Mouse (Mus musculus) forebrain, embryonic 12.5 days (tissue): ENCODE data around the gene Kcnk16. TPM values are rescaled to one million over a fixed set of nuclear protein-coding genes. Genes with fewer than 3 reads are reported as not detected.

Experiments
- ATAC-seq: fragments of 200-750 bp; cut with Nextera tagmentation; 2 replicates; pipeline ENCODE4 v1.8.0; 2017; ENCODE audit warnings: moderate TSS enrichment; ENCODE audit not compliant: low FRiP score
- H3K27ac ChIP-seq: fragments of 300-500 bp; sonication (generic); 2 replicates; pipeline ENCODE4 v1.5.1; 2016; ENCODE audit warnings: mild to moderate bottlenecking
- H3K27me3 ChIP-seq: fragments of 300-500 bp; sonication (generic); 2 replicates; pipeline ENCODE4 v1.6.1; 2016; ENCODE audit warnings: mild to moderate bottlenecking
- H3K36me3 ChIP-seq: fragments of 300-500 bp; sonication (generic); replicated peaks from 2 replicates; pipeline ENCODE4 v1.6.1; 2016; ENCODE audit warnings: mild to moderate bottlenecking
- H3K4me1 ChIP-seq: fragments of 300-500 bp; sonication (generic); 2 replicates; pipeline ENCODE4 v1.6.1; 2016
- H3K4me2 ChIP-seq: fragments of 300-500 bp; sonication (generic); 2 replicates; pipeline ENCODE4 v1.6.1; 2016; ENCODE audit warnings: mild to moderate bottlenecking, moderate library complexity
- H3K4me3 ChIP-seq: fragments of 300-500 bp; sonication (generic); replicated peaks from 2 replicates; pipeline ENCODE4 v1.5.1; 2016; ENCODE audit warnings: mild to moderate bottlenecking
- H3K9ac ChIP-seq: fragments of 300-500 bp; sonication (generic); 2 replicates; pipeline ENCODE4 v1.6.1; 2016; ENCODE audit warnings: mild to moderate bottlenecking
- H3K9me3 ChIP-seq: fragments of 300-500 bp; sonication (generic); 2 replicates; pipeline ENCODE4 v1.6.1; 2016
- WGBS: fragments of 180-500 bp; shearing (Covaris S2); methylation state at CpG from one replicate; pipeline ENCODE4 v1.1.7; 2016; 5-methylcytosine and 5-hydroxymethylcytosine counted together
- polyA plus RNA-seq: library from polyadenylated mRNA; unstranded; fragments of >200 nt; fragmentation: Nextera tagmentation; extraction: Ambion mirVana; gene quantifications from 2 replicates; pipeline ENCODE4 v1.2.1, GENCODE M21; 2016

Gene Kcnk16
- polyA plus RNA-seq, 1 experiment from 2014 or later: not detected

DNA sequence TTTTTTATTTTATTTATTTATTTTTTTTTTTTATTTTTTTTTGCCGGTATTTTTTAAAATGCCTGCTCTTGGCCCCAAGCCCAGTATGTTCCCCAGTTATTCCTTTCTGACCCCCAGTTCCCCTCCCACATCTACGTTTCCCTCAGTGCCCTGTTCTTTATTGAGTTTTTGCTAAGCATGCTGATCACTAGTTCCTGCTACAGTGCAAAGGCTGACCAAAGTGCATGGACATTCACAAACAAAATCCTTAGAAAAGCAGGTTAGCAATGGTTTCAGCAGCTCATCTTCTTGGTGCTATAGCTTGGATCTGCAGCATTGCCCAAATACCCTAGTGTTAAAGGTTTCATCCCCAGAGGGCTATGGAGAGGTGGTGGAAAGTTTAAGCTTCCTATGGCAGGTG lies 42.0 kb downstream of the Kcnk16 start:
- no peaks in the 10 kb centered on the region; the same call in 1 of the 2 replicates for H3K27me3 ChIP-seq
- no peak overlapping the region for H3K4me3 ChIP-seq
- no peak for ATAC-seq
- no peaks in the 10 kb centered on the region for H3K9me3 ChIP-seq
- no peak overlapping the region for H3K4me2 ChIP-seq
- no peak overlapping the region for H3K9ac ChIP-seq
- H3K4me1 ChIP-seq: peaks cover 33% of the 10 kb centered on the region
- no peaks in the 10 kb centered on the region for H3K36me3 ChIP-seq
- 45% methylated on average over 2 of the region's 2 CpGs for WGBS
- H3K27ac ChIP-seq: no peak overlapping the region

DNA sequence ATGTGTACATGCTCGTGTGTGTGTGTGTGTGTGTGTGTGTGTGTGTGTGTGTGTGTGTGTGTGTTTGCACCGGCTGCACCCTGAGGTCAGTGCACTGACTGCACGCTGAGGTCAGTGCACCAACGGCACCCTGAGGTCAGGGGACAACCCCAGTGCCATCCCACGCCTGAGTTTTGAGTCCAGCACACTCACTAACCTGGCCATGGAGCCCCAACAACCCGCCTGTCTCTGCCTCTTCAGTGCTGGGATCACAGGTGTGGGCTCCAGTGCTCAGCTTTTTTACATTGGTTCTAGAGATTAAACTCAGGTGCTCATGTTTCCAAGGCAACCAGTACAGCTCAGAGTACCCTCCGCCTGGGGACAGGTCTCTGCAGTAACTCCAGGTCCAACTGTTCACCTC lies 42.5 kb downstream of the Kcnk16 start:
- H3K36me3 ChIP-seq: no peaks in the 10 kb centered on the region
- H3K27ac ChIP-seq: peak overlapping the region; percentile 59; the same call in 1 of the 2 replicates

DNA sequence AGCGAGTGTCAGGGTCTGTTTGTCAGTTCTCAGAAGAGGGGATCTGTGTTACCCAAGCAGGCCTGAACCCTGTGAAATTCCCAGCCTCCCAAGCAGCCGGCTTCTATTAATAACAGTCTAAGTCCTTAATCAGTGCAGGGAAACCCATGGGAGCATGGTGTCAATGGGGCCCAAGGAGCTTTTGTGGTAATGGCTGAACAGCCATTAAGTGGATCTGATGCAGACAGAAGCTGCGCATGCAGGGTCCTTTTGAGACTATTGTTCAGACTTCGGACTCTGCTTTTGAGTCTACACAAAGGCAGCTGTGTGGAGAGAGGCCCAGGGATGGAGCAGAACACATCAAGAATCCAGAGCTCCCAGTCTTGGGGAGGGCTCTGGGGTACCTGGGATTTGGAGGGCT lies 43.5 kb downstream of the Kcnk16 start:
- Histone ChIP-seq H3K9ac (no peak overlapping the region), H3K4me3 (no peak overlapping the region), H3K9me3 (no peaks in the 10 kb centered on the region), H3K4me1 (peaks cover 41% of the 10 kb centered on the region), H3K27me3 (no peaks in the 10 kb centered on the region; the same call in 1 of the 2 replicates), H3K27ac (peak overlapping the region; percentile 91), H3K4me2 (peak overlapping the region; percentile 28), H3K36me3 (no peaks in the 10 kb centered on the region)
- ATAC-seq: peak; percentile 87
- whole genome bisulfite sequencing: 5% methylated on average over 4 of the region's 4 CpGs

More for the DNA sequence above, 42.5 kb downstream of the Kcnk16 start:
- no peak overlapping the region for H3K9ac ChIP-seq
- no peaks in the 10 kb centered on the region; the same call in 1 of the 2 replicates for H3K27me3 ChIP-seq
- peaks cover 33% of the 10 kb centered on the region for H3K4me1 ChIP-seq
- ATAC-seq: no peak
- H3K4me3 ChIP-seq: no peak overlapping the region
- no peak overlapping the region for H3K4me2 ChIP-seq
- H3K9me3 ChIP-seq: no peaks in the 10 kb centered on the region
- 28% methylated on average over 7 of the region's 7 CpGs for whole genome bisulfite sequencing

DNA sequence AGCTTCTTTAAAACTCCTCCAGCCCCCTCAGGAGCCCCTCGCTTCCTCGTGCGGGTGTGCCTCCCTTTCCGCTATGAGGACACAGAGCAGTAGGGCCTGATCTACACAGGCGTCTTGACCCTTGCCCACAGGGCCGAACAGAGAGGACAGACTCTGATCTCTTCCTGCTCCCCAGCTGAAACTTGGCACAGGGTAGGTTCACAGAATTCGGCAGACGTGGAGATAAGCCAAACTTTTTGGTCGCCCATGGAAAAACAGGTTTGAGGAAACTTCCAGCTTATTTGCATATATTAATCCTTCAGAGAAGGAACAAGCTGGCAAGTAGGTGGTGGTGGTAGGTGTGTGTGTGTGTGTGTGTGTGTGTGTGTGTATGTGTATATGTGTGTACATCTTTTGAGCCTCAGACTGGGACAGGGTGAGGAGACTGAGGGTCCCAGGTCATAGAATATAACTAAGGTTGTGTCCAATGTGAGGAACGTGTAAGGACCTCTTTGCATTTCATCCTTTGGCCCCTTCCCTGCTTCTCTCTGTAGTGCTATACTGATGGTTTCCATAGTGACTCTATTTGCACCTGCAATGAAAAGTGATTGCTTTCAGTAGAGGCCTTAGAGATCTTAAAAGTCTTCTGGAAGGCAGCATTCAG lies 44.3 kb downstream of the Kcnk16 start:
- Histone ChIP-seq H3K27me3 (no peaks in the 10 kb centered on the region; the same call in 1 of the 2 replicates), H3K36me3 (no peaks in the 10 kb centered on the region), H3K9me3 (no peaks in the 10 kb centered on the region), H3K4me2 (peak overlapping the region; percentile 28; the same call in 1 of the 2 replicates), H3K27ac (peak overlapping the region; percentile 91), H3K9ac (no peak overlapping the region), H3K4me1 (peaks cover 42% of the 10 kb centered on the region), H3K4me3 (no peak overlapping the region)
- ATAC-seq: no peak
- WGBS: 44% methylated on average over 10 of the region's 10 CpGs

DNA sequence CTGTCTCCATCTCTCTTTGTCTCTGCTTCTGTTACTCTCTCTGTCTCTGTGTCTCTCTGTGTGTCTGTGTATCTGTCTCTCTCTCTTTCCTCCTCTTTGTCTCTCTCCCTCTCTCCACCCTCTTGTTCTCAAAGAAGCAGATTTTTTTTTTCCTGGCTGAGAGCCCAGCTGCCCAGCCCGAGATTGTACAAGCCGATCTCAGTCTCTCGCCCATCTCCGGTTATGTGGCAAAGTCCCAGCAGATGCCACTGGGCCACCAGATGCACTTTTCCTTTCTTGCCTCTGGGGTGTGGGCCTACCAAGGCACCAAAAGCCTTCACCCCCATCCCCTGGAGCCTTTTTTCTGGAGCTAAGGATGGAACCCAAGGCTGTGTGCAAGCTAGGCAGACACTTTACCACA lies 44.8 kb downstream of the Kcnk16 start:
- no peaks in the 10 kb centered on the region for H3K36me3 ChIP-seq
- H3K9me3 ChIP-seq: no peaks in the 10 kb centered on the region
- H3K4me1 ChIP-seq: peaks cover 42% of the 10 kb centered on the region
- H3K4me2 ChIP-seq: no peak overlapping the region
- 14% methylated on average over 4 of the region's 4 CpGs for WGBS
- H3K4me3 ChIP-seq: no peak overlapping the region
- H3K27ac ChIP-seq: peak overlapping the region; percentile 91
- no peak overlapping the region for H3K9ac ChIP-seq
- peak; percentile 6; the same call in 1 of the 2 replicates for ATAC-seq
- H3K27me3 ChIP-seq: no peaks in the 10 kb centered on the region; the same call in 1 of the 2 replicates

DNA sequence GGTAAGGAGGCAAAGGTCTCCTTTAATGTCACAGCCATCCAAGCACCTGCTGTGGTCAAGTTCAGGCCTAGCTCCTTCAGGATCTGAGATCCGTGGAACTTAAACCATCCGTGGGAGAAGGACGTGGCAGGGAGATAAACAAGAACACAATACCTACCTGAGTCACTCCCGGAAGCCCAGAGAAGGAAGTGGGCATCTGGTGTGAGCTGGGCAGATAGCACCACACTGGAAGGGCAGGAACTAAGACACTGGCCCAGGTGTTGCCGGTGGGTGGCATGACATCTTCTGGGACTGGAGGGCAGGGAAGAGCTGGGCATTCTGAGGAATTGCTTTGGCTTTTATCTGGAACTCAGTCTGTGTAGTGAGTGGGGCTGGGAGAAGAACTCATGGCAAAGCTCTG lies 45.7 kb downstream of the Kcnk16 start:
- Histone ChIP-seq H3K9ac (no peak overlapping the region), H3K9me3 (no peaks in the 10 kb centered on the region), H3K4me1 (peaks cover 42% of the 10 kb centered on the region), H3K36me3 (no peaks in the 10 kb centered on the region), H3K4me3 (no peak overlapping the region), H3K27me3 (no peaks in the 10 kb centered on the region; the same call in 1 of the 2 replicates), H3K4me2 (no peak overlapping the region), H3K27ac (no peak overlapping the region)
- WGBS: 97% methylated on average over 5 of the region's 5 CpGs
- ATAC-seq: no peak

DNA sequence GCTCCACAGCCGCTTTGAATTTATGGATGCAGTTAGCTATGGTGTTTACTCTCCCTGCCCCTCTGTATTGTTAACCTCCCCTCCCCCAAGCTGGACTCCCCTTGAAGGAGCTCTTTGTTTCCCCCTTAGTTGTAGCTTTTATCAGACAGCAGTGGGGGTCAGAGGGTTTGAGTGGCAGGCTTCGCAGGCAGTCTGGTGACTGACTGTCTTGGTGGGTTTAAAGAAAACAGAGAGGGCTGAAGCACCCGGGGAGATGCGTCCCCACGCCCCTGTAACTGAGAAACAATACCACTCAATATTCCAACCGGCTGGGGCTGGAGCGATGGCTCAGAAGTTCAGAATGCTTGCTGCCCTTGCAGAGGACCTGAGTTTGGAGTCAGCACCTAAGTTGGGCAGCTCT lies 47.9 kb downstream of the Kcnk16 start:
- Histone ChIP-seq H3K4me2 (no peak overlapping the region), H3K4me3 (no peak overlapping the region), H3K9ac (no peak overlapping the region), H3K4me1 (peaks cover 31% of the 10 kb centered on the region), H3K27me3 (no peaks in the 10 kb centered on the region; the same call in 1 of the 2 replicates), H3K27ac (no peak overlapping the region), H3K36me3 (no peaks in the 10 kb centered on the region), H3K9me3 (no peaks in the 10 kb centered on the region)
- no peak for ATAC-seq
- WGBS: 20% methylated on average over 7 of the region's 7 CpGs

DNA sequence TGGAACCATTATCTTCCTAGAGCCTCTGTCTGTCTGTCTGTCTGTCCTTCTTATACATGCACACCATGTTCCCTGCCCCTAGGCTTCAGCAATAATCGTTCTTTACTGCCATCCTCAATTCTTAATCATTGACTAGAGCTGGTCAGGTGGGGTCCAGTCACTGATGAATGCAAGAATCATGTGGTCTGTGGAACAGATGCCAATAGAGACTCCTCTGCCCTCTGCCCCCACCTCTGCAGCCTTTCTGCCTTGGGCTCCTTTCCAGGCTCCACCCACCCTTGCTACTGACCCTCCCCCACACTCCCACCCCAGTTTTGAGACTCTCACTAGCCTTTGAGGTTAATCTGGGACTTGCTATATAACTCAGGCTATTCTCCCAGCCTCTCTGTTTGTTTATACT lies 49.1 kb downstream of the Kcnk16 start:
- WGBS: 82% methylated on average over 1 of the region's 1 CpGs
- no peak for ATAC-seq
- H3K9ac ChIP-seq: no peak overlapping the region
- no peaks in the 10 kb centered on the region; the same call in 1 of the 2 replicates for H3K27me3 ChIP-seq
- no peak overlapping the region for H3K27ac ChIP-seq
- H3K4me3 ChIP-seq: no peak overlapping the region
- no peaks in the 10 kb centered on the region for H3K36me3 ChIP-seq
- H3K4me1 ChIP-seq: peaks cover 19% of the 10 kb centered on the region
- H3K4me2 ChIP-seq: no peak overlapping the region
- H3K9me3 ChIP-seq: no peaks in the 10 kb centered on the region

DNA sequence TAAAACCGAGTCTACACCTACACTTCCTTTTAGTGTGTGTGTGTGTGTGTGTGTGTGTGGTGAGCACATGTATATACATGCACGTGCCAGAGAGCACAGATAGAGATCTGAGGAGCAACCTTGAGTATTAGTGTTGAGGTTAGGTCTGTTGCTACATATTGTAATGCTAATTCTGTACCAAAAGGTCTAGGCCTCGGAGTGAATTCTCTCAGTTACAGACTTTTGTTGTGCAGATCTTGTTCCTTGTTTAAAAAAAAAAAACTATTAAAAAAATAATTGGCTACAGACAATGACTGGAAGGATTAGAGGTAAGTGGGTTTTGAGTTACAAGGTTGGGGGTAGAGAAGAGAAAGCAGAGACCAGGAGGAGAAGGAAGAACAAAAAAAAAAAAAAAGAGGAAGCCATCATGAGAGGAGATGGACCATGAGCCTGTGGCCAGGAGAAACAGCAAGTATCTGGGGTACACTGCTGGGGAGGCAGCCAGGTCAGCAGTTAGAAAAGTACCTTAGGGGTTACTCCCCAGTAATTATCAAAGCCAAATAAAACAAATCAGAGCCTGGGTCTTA lies 51.6 kb downstream of the Kcnk16 start:
- no peak overlapping the region for H3K27ac ChIP-seq
- ATAC-seq: no peak
- H3K9ac ChIP-seq: no peak overlapping the region
- H3K9me3 ChIP-seq: no peaks in the 10 kb centered on the region
- no peaks in the 10 kb centered on the region for H3K27me3 ChIP-seq
- peaks cover 9% of the 10 kb centered on the region for H3K4me1 ChIP-seq
- WGBS: 9% methylated on average over 3 of the region's 3 CpGs
- no peak overlapping the region for H3K4me2 ChIP-seq
- no peak overlapping the region for H3K4me3 ChIP-seq
- H3K36me3 ChIP-seq: no peaks in the 10 kb centered on the region

DNA sequence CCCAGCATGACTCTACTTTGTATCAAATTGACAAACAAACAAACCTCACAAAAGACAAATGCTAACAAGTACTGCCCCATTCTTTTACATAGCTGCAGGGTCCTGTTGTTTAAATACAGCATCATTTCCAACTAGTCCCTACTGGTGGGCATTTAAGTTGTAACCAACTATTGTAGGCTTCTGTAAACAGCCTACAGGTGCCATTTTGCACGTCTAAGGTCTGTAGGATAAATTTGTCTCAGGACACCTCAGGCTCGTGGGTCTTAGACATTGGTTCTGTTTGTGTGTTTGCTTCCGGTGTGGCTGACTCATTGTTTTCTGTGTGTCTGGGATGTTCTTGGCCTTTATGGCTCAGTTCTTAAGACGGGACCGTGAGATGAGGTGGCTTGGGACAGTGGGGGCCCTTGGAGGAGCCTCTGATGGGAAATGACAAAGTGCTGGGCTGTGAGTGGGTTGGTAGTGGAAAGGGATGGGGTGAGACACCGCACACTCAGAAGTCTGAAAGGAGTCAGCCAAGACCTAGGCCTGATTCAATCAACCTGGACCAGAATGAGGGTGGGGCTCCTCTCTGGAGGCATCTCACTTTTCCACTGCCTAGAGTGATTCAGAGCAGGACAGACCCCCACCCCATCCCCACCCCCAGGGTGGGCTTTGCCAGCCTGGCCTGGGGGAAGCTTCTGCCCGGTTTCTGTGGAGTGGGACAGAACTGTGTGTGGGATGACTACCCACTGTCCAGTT lies 52.3 kb downstream of the Kcnk16 start:
- Histone ChIP-seq H3K9ac (no peak overlapping the region), H3K27me3 (no peaks in the 10 kb centered on the region), H3K4me1 (peaks cover 10% of the 10 kb centered on the region), H3K27ac (no peak overlapping the region), H3K36me3 (no peaks in the 10 kb centered on the region), H3K4me3 (no peak overlapping the region), H3K4me2 (no peak overlapping the region), H3K9me3 (no peaks in the 10 kb centered on the region)
- ATAC-seq: no peak
- WGBS: 80% methylated on average over 7 of the region's 7 CpGs

DNA sequence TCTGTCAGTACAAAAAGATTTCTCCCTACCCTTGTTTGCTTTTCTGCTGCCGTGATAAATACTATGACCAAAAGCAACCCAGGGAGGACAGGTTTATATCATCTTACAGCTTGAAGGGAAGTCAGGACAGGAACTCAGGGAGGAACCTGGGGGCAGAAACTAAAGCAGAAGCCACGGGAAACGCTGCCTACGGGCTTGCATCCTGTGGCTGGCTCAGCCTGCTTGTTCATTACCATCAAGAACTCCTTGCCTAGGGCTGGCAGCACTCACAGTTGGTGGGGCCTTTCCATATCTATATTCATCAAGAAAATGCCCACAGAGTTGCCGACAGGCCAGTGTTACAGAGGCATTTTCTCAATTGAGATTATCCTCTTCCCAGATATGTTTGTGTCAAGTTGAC lies 53.2 kb downstream of the Kcnk16 start:
- Histone ChIP-seq H3K9ac (no peak overlapping the region), H3K36me3 (no peaks in the 10 kb centered on the region), H3K27ac (no peak overlapping the region), H3K4me3 (no peak overlapping the region), H3K9me3 (no peaks in the 10 kb centered on the region), H3K27me3 (no peaks in the 10 kb centered on the region), H3K4me2 (no peak overlapping the region), H3K4me1 (peaks cover 8% of the 10 kb centered on the region)
- no peak for ATAC-seq
- WGBS: 80% methylated on average over 5 of the region's 5 CpGs

DNA sequence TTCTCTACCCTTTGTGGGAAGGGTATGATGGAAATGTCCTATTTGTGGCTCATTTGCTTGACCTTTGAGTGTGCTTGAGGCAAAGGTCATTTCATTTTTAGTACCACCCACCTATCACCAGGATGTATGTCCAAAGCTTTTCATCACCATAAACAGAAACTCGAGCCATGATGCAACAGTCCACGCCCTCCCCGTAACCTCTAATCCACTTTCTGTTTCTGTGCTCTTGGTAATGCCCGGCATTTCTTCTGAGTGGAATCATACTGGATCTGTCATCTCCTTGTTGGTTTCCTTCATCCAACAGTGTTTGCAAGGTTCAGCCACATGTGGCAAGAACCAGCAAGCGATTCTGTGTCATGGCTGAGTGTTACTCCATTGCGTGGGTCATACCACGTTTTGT lies 54.9 kb downstream of the Kcnk16 start:
- no peak for ATAC-seq
- Histone ChIP-seq H3K36me3 (no peaks in the 10 kb centered on the region), H3K4me2 (no peak overlapping the region), H3K9me3 (no peaks in the 10 kb centered on the region), H3K27me3 (no peaks in the 10 kb centered on the region), H3K9ac (no peak overlapping the region), H3K27ac (no peak overlapping the region), H3K4me1 (0 out of 2 replicates have a peak, but pooled peaks cover 7% of the 10 kb centered on the region), H3K4me3 (no peak overlapping the region)
- 95% methylated on average over 7 of the region's 7 CpGs for WGBS
